Mouse (Mus musculus): ENCODE data around the gene Sbno2. TPM values are rescaled to one million over a fixed set of nuclear protein-coding genes. Genes with fewer than 3 reads are reported as not detected.

The Sbno2 gene
- total RNA-seq, 2 experiments from 2014 or later, result 11.2 to 12.2 TPM

GRCm38 (mm10) chr10:80130403-80131031, 25.1 kb upstream of the Sbno2 start:
- intact Hi-C loops (cut with DNase I), result no loop called here
- no peak for DNase-seq

- no peak for DNase-seq
- intact Hi-C loops (cut with DNase I), result loop anchor here (5.0 kb wide), 1 partner anchor 163 kb away; no protein-coding TSS in a partner anchor
Observed at GRCm38 (mm10) chr10:80129846-80130245, 24.5 kb upstream of the Sbno2 start.

DNA sequence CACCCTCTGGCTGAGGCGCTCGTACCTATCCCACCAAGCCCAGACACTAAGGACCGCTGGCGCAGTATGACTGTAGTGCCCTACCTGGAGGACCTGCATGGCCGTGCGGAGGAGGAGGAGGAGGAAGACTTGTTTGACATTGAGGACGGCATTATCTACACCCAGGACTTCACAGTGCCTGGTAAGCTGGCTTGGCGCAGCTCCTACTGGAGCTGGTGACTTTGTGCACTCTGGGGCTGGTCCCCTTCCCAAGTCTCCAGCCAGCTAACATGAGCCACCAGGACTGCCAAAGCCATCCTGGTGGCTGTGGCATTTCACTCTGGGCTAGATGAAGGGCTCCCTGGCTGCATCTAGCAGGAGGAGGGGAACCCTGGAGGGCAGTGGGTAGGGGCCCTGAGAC, 22.5 kb upstream of the Sbno2 start:
- no peak for DNase-seq
- intact Hi-C loops (cut with DNase I), result loop anchor here (5.0 kb wide), 1 partner anchor 161 kb away; no protein-coding TSS in a partner anchor

GRCm38 (mm10) chr10:80123932-80124562, 18.7 kb upstream of the Sbno2 start:
- DNase-seq, result no peak
- intact Hi-C loops (cut with DNase I), result loop anchor here (2.0 kb wide), 1 partner anchor 15 kb away; the partner anchor contains the start of gene Atp5d

GRCm38 (mm10) chr10:80121639-80122038, 16.3 kb upstream of the Sbno2 start:
- no peak for DNase-seq
- intact Hi-C loops (cut with DNase I), result no loop called here

DNA sequence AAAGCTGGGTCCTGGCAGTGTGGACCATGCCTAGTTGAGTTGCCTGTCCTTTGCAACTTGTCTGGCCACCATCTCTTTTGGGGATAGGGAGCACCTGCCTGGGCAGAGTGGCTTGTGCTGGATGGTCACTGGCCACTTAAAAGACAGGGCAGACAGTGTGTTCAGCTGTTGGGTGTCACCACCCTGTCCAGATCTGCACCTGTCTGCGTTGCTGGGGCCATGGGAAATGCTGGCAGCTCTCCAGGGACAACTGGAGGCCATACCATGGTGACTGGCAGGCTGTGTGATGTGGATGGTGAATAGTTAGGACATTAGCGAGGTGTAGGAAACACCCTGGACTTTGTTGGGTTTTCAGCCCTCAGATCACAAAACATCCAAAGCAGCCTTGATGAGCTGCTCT, 14.8 kb upstream of the Sbno2 start:
- intact Hi-C loops (cut with DNase I), result no loop called here
- DNase-seq, result no peak

DNA sequence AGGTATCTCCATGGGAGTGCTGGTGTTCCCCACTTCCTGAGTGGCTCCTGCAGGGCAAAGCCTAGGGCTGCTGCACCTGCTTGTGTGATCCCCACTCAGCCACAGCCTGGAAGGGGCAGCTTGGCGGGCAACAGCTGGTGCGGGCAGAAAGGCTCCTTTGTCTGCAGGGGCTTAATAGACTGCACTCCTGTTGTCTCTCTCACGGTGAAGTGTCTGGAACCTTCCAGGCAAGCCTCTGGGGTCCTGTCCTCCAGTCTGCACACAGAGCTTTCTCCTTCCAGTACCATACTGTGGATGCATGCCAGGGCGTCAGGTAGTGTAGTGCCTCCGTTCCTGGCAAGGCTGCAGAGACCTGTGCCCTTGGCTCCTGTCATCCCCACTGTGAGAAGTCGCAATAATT, 13.2 kb upstream of the Sbno2 start:
- DNase-seq, result no peak
- intact Hi-C loops (cut with DNase I), result no loop called here

GRCm38 (mm10) chr10:80117736-80118135, 12.4 kb upstream of the Sbno2 start:
- no peak for DNase-seq
- intact Hi-C loops (cut with DNase I), result loop anchor here (2.0 kb wide), 1 partner anchor 47 kb away; the partner anchor contains the start of gene Cirbp

GRCm38 (mm10) chr10:80116927-80117691, 11.7 kb upstream of the Sbno2 start:
- DNase-seq, result peak; percentile 68 to 78
- intact Hi-C loops (cut with DNase I), result loop anchor here (1.0 to 2.0 kb wide), 2 partner anchors 48 to 130 kb away; partner anchors contain the start of gene Cirbp

DNA sequence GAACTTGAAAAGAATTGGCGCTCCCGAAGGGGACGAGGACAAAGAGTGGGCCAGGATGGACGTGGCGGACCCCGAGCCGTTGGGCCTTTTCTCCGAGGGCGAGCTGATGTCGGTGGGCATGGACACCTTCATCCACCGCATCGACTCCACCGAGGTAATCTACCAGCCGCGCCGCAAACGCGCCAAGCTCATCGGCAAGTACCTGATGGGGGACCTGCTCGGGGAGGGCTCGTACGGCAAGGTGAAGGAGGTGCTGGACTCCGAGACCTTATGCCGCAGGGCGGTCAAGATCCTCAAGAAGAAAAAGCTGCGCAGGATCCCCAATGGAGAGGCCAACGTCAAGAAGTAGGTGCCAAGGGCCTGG, 11.2 kb upstream of the Sbno2 start:
- intact Hi-C loops (cut with DNase I), result loop anchor here (1.0 to 2.0 kb wide), 2 partner anchors 48 to 129 kb away; partner anchors contain the start of gene Cirbp
- peak in 1 of 2 experiments; percentile 52 for DNase-seq

- no peak for DNase-seq
- intact Hi-C loops (cut with DNase I), result loop anchor here (1.0 to 2.0 kb wide), 4 partner anchors 49 to 155 kb away; partner anchors contain the start of genes Cirbp and Wdr18
Observed at GRCm38 (mm10) chr10:80115944-80116335, 10.6 kb upstream of the Sbno2 start.

GRCm38 (mm10) chr10:80115290-80115943, 10.0 kb upstream of the Sbno2 start, which contains the start of gene Stk11:
Gene Stk11 (plus strand): TSS chr10:80115803.
- intact Hi-C loops (cut with DNase I), result loop anchor here (2.0 kb wide), 2 partner anchors 81 to 155 kb away; partner anchors contain the start of gene Wdr18
- peak; percentile 97 to 99 for DNase-seq

DNA sequence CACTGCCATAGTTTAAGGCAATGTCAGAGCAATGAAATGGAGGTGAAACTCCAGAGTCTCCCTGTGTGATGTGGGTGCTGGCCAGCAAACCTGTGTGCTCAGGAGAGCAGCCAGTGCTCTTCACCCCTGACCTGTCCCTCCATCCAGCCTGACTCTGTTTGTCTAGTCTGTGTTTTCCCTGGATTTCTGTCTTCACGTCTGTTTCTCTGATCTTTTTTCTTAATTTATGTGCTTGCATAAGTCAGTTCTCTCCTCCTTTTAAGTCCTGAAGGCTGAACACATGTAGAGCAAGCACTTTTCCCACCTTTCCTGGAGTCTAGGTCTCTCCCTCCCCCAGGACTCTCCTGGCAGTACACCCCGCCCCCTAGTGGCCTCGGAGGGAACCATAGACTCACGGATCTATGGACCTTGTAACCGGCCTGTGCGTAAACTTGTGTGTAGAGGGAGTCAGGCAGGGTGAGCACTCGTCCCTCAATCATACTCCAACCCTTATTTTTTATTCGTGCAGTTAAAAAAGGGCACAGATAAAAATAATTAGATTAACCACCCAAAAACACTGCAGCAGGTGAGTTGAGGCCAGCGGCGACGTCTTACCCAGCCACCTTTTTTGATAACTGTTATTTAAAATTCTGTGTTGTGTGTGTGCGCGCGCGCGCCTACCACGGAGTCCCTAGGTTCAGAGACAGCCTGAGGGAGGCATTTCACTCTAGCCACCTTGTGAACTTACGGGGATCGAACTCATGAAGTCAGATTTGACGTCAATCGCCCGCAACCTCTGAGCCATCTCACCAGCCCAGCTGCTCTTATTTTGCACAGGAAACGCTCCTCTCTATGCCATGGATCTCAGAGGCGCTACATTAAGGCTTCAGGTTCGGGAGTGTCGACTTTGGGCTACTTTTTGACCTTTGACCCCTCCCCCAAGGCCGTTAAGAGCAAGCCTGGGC, 9.2 kb upstream of the Sbno2 start:
- intact Hi-C loops (cut with DNase I), result loop anchor here (1.0 to 5.0 kb wide), 4 partner anchors 42 to 154 kb away; partner anchors contain the start of gene Wdr18

GRCm38 (mm10) chr10:80107678-80108077, 2.3 kb upstream of the Sbno2 start:
- no peak for DNase-seq
- intact Hi-C loops (cut with DNase I), result no loop called here

More for the DNA sequence above, 9.2 kb upstream of the Sbno2 start:
- peak; percentile 93 to 95 for DNase-seq

GRCm38 (mm10) chr10:80105926-80106325, 555 bp upstream of the Sbno2 start:
- intact Hi-C loops (cut with DNase I), result no loop called here
- no peak for DNase-seq

- intact Hi-C loops (cut with DNase I), result no loop called here
- no peak for DNase-seq
Observed at GRCm38 (mm10) chr10:80104181-80104580, 1.2 kb downstream of the Sbno2 start.

DNA sequence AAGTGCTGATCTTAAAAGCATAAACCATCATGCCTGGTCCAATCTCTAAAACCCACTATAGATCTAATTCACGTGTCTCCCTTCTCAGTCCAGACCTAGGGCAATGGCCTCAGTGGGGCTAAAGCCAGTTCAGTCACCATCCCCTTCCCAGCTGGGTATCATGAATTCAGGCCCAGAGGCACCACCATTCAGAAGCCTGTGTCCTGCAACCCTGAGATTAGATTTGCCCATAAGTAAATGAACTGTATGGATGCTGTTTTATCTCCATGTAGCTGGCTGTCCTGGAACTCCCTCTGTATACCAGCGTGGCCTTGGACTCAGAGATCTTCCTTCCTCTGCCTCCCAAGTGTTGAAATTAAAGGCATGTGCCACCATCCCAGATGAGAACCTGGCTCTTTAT, 2.3 kb downstream of the Sbno2 start:
- DNase-seq, result no peak

DNA sequence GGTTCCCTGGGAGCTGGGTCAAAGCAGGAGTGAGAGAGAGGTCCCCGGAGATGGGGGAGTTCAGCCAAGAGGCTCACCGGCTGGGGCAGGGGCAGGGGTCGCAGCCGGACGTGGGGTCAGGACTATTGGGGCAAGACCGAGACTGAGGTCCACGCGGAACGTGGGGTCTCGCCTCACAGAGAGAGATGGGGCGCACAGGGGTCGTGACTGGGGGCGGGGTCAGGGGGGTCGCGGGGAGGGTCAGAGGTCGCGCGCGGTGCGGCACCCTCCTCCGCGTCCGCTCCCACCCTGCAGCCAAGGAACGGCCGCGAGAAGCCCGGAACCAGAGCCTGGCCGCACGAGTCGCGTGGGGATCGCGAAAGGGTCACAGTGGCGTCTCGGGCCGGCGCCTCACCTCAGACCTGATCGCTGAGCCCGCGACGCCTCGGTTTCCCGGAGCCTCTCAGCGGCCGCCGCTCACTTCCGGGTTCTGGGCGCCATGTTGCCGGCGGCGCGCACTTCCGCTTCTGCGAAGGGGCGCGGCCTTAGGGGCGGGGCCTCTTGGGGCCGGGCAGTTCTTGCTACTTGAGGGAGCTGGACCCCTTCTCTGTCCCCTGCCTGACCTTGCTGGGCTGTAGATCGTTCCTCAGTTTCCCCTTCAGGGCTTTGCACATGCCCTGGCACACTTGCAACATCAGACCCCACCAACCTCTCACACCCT, 3.0 kb downstream of the Sbno2 start:
- intact Hi-C loops (cut with DNase I), result loop anchor here (2.0 kb wide), 1 partner anchor 62 kb away; no protein-coding TSS in a partner anchor
- peak; percentile 90 to 91 for DNase-seq

More for the DNA sequence above, 2.3 kb downstream of the Sbno2 start:
- intact Hi-C loops (cut with DNase I), result loop anchor here (2.0 kb wide), 1 partner anchor 62 kb away; no protein-coding TSS in a partner anchor
